Mouse (Mus musculus) heart, embryonic 13.5 days (tissue): ENCODE data around the gene Tunar. TPM values are rescaled to one million over a fixed set of nuclear protein-coding genes. Genes with fewer than 3 reads are reported as not detected.
A peak's percentile ranks its signal among the peaks of the same experiment; 100 is the strongest.

Experiments
- ATAC-seq: fragments of 200-750 bp; cut with Nextera tagmentation; 2 replicates; pipeline ENCODE4 v1.8.0; 2017; ENCODE audit warnings: moderate TSS enrichment; ENCODE audit not compliant: insufficient number of reproducible peaks, low FRiP score, low TSS enrichment; ENCODE audit errors: extremely low read depth
- H3K27ac ChIP-seq: fragments of 300-500 bp; sonication (generic); replicated peaks from 2 replicates; pipeline ENCODE4 v1.5.1; 2015; ENCODE audit warnings: moderate library complexity, mild to moderate bottlenecking, inconsistent platforms
- H3K27me3 ChIP-seq: fragments of 300-500 bp; sonication (generic); replicated peaks from 2 replicates; pipeline ENCODE4 v1.6.1; 2015; ENCODE audit warnings: mild to moderate bottlenecking, inconsistent platforms
- H3K36me3 ChIP-seq: fragments of 300-500 bp; sonication (generic); 2 replicates; pipeline ENCODE4 v1.6.1; 2015; ENCODE audit warnings: mild to moderate bottlenecking, inconsistent platforms
- H3K4me1 ChIP-seq: fragments of 300-500 bp; sonication (generic); 2 replicates; pipeline ENCODE4 v1.6.1; 2015; ENCODE audit warnings: inconsistent platforms
- H3K4me2 ChIP-seq: fragments of 300-500 bp; sonication (generic); 2 replicates; pipeline ENCODE4 v1.6.1; 2015; ENCODE audit warnings: inconsistent platforms, mild to moderate bottlenecking, moderate library complexity
- H3K4me3 ChIP-seq: fragments of 300-500 bp; sonication (generic); 2 replicates; pipeline ENCODE4 v1.5.1; 2015; ENCODE audit warnings: moderate library complexity, mild to moderate bottlenecking, inconsistent platforms
- H3K9ac ChIP-seq: fragments of 300-500 bp; sonication (generic); 2 replicates; pipeline ENCODE4 v1.6.1; 2015; ENCODE audit warnings: inconsistent platforms, mild to moderate bottlenecking, moderate library complexity
- H3K9me3 ChIP-seq: fragments of 300-500 bp; sonication (generic); 2 replicates; pipeline ENCODE4 v1.6.1; 2016; ENCODE audit warnings: inconsistent platforms
- WGBS: fragments of 180-500 bp; shearing (Covaris S2); methylation state at CpG from one replicate; pipeline ENCODE4 v1.1.7; 2015; ENCODE audit warnings: mixed read lengths; 5-methylcytosine and 5-hydroxymethylcytosine counted together
- polyA plus RNA-seq: library from polyadenylated mRNA; unstranded; fragments of >200 nt; fragmentation: Nextera tagmentation; extraction: Ambion mirVana; gene quantifications from 2 replicates; pipeline ENCODE4 v1.2.1, GENCODE M21; 2015

The Tunar gene
- polyA plus RNA-seq: not detected in 2 replicates

DNA sequence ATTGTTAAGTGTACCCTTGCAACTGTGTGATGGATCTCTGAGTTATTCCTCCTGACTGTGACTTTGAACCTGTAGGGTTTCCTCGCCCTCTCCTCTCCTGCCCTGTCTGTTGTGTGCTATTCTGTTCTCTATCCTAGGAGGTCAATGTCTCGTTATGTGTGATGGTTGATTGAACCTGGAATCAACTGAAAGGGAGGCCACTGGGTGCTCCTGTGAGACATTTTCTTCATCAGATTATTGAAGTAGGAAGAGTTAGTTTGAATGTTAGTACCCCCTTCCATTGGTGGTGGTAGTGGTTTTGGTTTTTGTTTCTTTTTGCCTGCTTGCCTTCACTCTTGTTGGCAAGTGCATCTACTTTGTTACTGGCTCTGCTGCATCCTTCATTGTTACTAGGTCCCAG, at the start of gene Tunar:
Gene Tunar, plus strand, starts transcription at position 301 of the 400 bp plus-strand sequence.
- WGBS: 76% methylated on average over 2 of the region's 2 CpGs
- Histone ChIP-seq H3K27me3 (peaks cover 78% of the 10 kb centered on the region), H3K27ac (no peak within 1 kb of the TSS), H3K9ac (no peak within 1 kb of the TSS), H3K9me3 (no peaks in the 10 kb centered on the region), H3K4me3 (no peak within 1 kb of the TSS), H3K4me2 (no peak within 1 kb of the TSS), H3K36me3 (no peaks in the 10 kb centered on the region), H3K4me1 (peaks cover 14% of the 10 kb centered on the region)
- ATAC-seq: no peak

DNA sequence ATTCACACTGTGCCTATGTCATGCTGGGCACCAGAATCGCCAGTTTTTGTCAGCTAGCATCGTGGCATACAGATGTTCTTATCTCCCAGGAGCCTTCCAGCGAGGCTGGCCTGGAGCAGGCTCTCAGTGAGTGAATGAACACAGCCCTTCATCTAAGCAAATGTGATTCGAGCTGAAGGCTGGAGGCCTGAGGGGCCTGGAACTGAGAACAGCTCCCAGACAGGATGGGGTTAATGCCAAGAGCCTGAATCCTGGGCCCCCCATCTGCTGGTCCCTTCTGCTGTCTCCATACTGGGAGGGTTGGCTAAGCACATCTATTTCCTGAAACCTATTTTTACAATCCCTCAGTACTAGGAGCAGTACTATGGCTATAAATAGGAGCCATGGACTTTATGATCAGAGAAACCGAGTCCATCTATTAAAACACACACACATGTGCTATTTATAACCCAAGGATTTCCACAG, 21.1 kb upstream of the Tunar start:
- no peaks in the 10 kb centered on the region for H3K27me3 ChIP-seq
- no peak overlapping the region for H3K9ac ChIP-seq
- H3K4me1 ChIP-seq: peaks cover 14% of the 10 kb centered on the region
- H3K27ac ChIP-seq: no peak overlapping the region
- ATAC-seq: no peak; the same call in 1 of the 2 replicates
- no peaks in the 10 kb centered on the region for H3K9me3 ChIP-seq
- no peak overlapping the region for H3K4me3 ChIP-seq
- peak overlapping the region; percentile 9; the same call in 1 of the 2 replicates for H3K4me2 ChIP-seq
- H3K36me3 ChIP-seq: no peaks in the 10 kb centered on the region
- 46% methylated on average over 5 of the region's 5 CpGs for WGBS

DNA sequence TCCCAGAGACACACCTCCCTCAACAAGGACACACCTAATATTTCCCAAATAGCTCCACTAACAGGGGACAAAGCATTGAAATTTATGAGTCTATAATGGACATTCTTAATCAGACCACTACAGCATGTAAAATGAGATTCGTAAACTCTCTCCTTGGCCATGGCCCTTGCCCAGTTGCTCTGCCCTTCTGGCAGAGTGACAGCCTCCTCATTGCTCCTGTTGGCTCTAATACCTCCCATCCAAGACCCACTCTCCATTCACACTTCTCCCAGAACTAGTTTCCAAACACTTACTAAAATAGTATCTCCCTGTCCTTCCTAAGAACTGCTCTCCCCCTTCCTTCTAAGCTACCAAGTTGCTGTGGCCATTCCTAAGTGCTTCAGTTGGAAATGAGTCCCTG, 19.3 kb upstream of the Tunar start:
- Histone ChIP-seq H3K27me3 (no peaks in the 10 kb centered on the region), H3K27ac (no peak overlapping the region), H3K4me2 (no peak overlapping the region), H3K4me3 (no peak overlapping the region), H3K4me1 (peaks cover 14% of the 10 kb centered on the region), H3K9me3 (no peaks in the 10 kb centered on the region), H3K9ac (no peak overlapping the region), H3K36me3 (no peaks in the 10 kb centered on the region)
- 88% methylated on average over 1 of the region's 1 CpGs for WGBS
- no peak for ATAC-seq

DNA sequence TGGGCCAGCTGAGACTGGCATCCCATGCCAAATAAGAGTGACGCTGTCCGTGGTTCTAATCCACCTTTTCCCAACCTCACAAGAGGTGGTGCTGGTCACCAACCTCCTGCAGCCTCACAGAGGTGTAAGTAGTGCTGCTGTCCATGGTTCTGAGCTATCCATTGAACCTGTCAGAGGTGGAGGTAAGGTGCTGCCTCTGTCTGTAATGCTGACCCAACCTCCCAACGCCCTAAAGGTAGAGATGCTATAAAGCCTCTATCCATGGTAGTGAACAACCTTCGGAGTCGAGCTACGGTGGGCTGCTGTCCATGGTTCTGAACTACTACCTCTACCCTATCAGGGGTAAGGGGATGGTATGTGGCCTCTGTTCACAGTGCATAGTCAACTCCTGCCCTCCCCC, 11.5 kb upstream of the Tunar start:
- Histone ChIP-seq H3K9me3 (no peaks in the 10 kb centered on the region), H3K4me2 (no peak overlapping the region), H3K27me3 (no peaks in the 10 kb centered on the region), H3K27ac (no peak overlapping the region), H3K4me1 (no peaks in the 10 kb centered on the region), H3K4me3 (no peak overlapping the region), H3K9ac (no peak overlapping the region), H3K36me3 (no peaks in the 10 kb centered on the region)
- ATAC-seq: no peak; the same call in 1 of the 2 replicates
- 22% methylated on average over 6 of the region's 6 CpGs for WGBS

DNA sequence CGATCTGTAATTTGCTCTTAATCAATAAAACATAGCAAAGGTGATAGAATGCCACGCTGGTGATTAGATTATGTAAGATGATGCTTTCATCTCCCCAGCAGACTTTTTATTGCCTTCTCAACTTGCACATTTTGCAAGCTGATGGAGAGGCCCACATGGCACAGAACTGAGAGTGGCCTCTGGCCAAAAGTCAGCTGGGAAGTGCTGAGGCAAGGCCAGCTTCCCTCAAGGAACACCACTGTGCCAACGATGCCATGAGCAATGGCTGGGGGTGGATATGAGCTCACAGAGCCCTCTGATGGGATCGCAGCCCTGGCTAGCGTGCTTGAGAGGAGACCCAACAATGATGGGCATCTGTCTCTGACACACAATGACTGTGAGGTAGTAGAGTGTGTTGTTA, 6.6 kb upstream of the Tunar start:
- ATAC-seq: no peak
- no peak overlapping the region for H3K9ac ChIP-seq
- no peaks in the 10 kb centered on the region for H3K9me3 ChIP-seq
- peaks cover 21% of the 10 kb centered on the region for H3K27me3 ChIP-seq
- H3K36me3 ChIP-seq: no peaks in the 10 kb centered on the region
- WGBS: 59% methylated on average over 5 of the region's 5 CpGs
- no peak overlapping the region for H3K4me2 ChIP-seq
- H3K4me3 ChIP-seq: no peak overlapping the region
- no peak overlapping the region for H3K27ac ChIP-seq
- no peaks in the 10 kb centered on the region for H3K4me1 ChIP-seq

DNA sequence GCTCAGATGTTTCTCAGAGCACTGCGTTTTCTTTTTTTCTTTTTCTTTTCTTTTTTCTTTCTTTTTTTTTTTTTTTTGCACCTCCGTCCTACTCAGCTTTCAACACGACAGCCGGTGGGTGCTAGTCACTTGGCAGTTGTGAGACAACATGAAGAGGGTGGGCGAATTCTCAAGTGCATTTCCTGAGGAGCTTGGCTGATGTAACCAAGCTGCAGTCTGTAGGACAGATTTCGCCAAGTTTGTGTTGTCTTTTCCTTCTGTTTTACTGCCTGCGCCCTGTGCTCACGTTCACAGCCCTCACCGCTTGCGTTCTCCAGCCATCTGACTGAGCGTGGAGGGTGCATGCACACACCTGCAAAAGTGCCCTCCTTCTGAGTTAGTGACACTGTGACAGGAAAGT, 5.3 kb upstream of the Tunar start:
- Histone ChIP-seq H3K27me3 (peaks cover 30% of the 10 kb centered on the region), H3K9ac (no peak overlapping the region), H3K36me3 (no peaks in the 10 kb centered on the region), H3K4me1 (no peaks in the 10 kb centered on the region), H3K4me2 (no peak overlapping the region), H3K4me3 (no peak overlapping the region), H3K27ac (no peak overlapping the region), H3K9me3 (no peaks in the 10 kb centered on the region)
- WGBS: 53% methylated on average over 11 of the region's 11 CpGs
- ATAC-seq: no peak

DNA sequence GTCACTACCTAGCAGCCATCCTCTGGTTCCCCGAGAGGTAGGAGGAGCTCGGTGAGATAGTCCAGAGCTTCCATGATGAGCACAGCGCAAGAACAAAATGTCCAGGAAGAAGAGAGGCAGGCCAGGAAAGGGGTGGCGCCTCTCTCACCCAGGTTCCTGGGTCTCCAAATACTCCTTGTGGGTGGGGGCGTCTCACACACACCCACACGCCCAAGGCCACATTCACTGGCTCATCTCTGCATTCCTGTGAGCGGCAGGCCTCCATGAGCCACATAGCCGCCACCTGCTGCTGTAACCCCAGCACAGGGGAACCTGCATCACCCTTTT, 2.4 kb downstream of the Tunar start:
- H3K36me3 ChIP-seq: no peaks in the 10 kb centered on the region
- H3K4me3 ChIP-seq: peak overlapping the region; percentile 60
- ATAC-seq: no peak
- H3K4me2 ChIP-seq: peak overlapping the region; percentile 92
- H3K9ac ChIP-seq: no peak overlapping the region
- peaks cover 14% of the 10 kb centered on the region for H3K4me1 ChIP-seq
- H3K27ac ChIP-seq: no peak overlapping the region
- no peaks in the 10 kb centered on the region for H3K9me3 ChIP-seq
- peaks cover 92% of the 10 kb centered on the region for H3K27me3 ChIP-seq
- 14% methylated on average over 8 of the region's 8 CpGs for WGBS

DNA sequence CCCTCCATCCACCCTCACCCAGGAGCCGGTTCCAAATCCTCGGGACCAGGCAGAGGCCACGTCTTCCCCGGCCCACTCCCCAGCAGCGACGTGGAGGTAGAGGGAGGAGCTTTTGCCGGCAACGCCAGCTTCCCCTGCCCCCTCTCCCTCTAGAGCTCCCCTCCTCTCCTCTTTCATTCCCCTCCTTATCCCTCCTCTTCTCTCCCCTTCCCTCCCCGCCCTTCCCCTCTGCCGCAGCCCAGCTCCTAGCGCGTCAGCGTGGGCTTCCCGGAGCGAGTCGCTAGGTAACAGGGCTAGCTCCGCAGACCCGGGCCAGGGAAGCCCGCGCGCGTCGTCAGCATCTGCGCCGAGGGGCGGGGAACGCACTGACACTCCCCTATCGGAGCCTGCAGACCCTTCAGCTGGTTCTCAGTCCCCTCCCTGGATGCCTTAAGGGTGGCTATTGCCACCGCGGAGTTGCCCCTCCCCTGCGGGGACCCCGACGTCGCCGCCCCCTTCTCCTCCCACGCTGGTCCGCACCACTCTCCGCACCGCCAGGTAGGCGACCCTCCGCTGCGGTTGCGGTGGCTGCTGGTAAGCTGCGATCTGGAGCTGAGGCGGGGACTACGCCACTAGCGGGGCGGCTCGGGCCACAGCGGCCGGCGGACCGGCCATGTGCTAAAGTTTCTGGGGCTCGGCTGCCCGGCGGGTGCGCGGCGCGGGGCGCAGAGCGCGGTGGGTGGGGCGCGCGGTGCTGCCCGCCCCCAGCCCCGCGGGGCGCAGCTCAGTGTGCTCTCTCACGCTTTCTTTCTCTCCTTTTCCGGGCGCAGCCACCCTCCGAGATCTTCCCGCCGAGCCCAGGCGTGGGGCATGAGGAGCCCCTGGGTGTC, 3.0 kb downstream of the Tunar start:
- no peak for ATAC-seq
- H3K4me2 ChIP-seq: peak overlapping the region; percentile 92
- no peaks in the 10 kb centered on the region for H3K9me3 ChIP-seq
- peaks cover 14% of the 10 kb centered on the region for H3K4me1 ChIP-seq
- H3K9ac ChIP-seq: peak overlapping the region; percentile 61
- WGBS: 1% methylated on average over 71 of the region's 77 CpGs
- H3K4me3 ChIP-seq: peak overlapping the region; percentile 60
- H3K36me3 ChIP-seq: no peaks in the 10 kb centered on the region
- no peak overlapping the region for H3K27ac ChIP-seq
- H3K27me3 ChIP-seq: peaks cover 92% of the 10 kb centered on the region

DNA sequence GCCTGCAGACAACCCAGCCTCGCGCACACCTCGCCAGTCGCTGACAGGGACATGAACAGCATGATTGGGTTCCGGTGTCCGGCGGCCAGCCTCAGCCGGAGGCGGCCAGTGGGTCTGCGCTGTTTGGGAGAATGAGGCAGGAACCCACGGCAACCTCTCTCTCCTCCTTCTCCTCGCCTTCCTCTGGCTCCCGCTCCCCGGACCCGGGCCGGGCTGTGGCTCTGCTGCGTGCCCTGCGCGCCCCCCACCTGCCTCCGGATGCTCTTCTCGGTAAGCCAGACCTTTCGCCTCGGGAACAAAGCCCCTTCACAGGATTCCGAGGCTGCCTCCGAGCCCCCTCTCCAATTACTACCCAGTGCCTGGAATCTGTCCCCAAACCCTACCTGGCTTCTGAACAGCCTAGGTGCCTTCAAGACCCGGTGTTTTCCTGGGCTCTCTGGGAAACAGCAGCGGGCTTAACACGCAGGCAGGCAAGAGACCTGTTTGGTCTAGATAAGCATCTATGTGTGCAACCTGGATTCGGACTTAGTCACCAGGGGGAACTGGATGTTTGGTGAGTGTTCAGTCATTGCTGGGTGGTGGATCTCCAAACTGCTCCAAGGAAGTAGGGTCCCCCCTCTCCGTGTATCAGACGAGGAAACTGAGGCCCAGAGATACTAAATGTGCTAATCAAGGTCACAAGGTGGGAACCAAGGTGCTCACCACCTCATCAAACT, 3.8 kb downstream of the Tunar start:
- peak overlapping the region; percentile 61 for H3K9ac ChIP-seq
- H3K9me3 ChIP-seq: no peaks in the 10 kb centered on the region
- H3K4me1 ChIP-seq: peaks cover 14% of the 10 kb centered on the region
- ATAC-seq: no peak
- H3K4me3 ChIP-seq: peak overlapping the region; percentile 60
- H3K4me2 ChIP-seq: peak overlapping the region; percentile 92
- 4% methylated on average over 31 of the region's 31 CpGs for WGBS
- no peak overlapping the region for H3K27ac ChIP-seq
- H3K27me3 ChIP-seq: peaks cover 88% of the 10 kb centered on the region
- no peaks in the 10 kb centered on the region for H3K36me3 ChIP-seq

DNA sequence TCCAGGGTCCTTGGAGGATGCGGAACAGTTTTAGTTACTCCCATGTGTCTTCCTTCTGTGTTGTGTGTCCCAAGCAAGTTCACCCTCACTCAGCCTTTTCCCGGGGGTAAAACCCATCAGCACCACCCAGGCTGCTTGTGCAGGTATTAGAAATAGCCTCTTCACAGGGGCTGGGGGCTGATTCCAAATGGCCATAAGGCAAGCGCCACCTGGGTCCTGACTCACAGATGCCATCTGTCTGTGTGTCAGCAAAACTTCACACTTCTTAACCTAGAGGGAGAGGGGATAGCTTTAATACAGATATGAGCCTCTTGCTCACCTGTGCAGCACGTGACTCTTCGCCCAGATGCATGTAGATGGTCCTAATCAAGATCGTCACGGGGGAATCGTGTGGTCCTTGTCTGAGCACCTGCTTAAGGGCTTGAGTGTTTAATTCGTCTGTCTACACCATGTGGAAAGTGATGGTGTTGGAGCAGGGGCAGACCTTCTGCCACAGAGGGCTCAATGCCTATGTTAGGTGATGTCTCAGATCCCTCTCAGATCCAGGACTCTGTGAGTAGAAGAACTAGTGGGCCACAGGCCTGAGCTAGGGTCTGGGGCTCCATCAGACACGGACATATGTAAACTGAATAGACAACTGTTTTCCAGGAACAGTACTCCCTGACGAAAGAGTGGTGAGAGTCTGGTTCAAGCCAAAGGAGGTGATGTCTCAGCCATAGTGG, 4.7 kb downstream of the Tunar start:
- Histone ChIP-seq H3K27ac (no peak overlapping the region), H3K9me3 (no peaks in the 10 kb centered on the region), H3K9ac (no peak overlapping the region), H3K27me3 (peaks cover 93% of the 10 kb centered on the region), H3K36me3 (no peaks in the 10 kb centered on the region), H3K4me3 (no peak overlapping the region), H3K4me2 (no peak overlapping the region), H3K4me1 (peaks cover 14% of the 10 kb centered on the region)
- WGBS: 66% methylated on average over 11 of the region's 11 CpGs
- no peak for ATAC-seq

DNA sequence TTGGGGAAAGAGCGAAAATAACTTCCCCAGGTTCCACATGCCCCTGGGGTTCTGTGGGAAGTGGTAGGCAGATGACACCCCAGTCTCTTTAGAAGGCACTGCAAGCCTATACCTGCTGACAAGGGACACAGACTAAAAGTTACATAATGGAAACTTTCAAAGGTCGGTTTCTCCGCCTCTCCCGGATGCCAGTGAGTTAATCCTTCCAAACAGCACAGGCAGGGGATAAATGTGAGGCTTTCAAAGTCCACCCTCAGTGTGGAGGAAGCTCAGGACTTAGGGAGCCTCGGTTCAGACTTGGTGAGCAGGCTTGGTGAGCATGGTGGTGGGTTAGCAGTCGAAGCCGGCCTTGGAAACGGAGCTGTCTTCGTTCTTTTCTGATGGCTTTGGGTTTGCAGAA, 7.9 kb downstream of the Tunar start:
- no peak overlapping the region for H3K9ac ChIP-seq
- H3K27ac ChIP-seq: no peak overlapping the region
- peaks cover 14% of the 10 kb centered on the region for H3K4me1 ChIP-seq
- no peak overlapping the region for H3K4me3 ChIP-seq
- ATAC-seq: no peak
- no peaks in the 10 kb centered on the region for H3K36me3 ChIP-seq
- H3K9me3 ChIP-seq: no peaks in the 10 kb centered on the region
- no peak overlapping the region for H3K4me2 ChIP-seq
- peaks cover 78% of the 10 kb centered on the region for H3K27me3 ChIP-seq
- 46% methylated on average over 9 of the region's 9 CpGs for WGBS
